Mouse (Mus musculus) lung, adult 2 months (tissue): ENCODE data around the gene Eif4b. TPM values are rescaled to one million over a fixed set of nuclear protein-coding genes. Genes with fewer than 3 reads are reported as not detected.
"Not testable (repeated sequence)": the region's sequence is repeated elsewhere in the genome, so short reads cannot be mapped to it uniquely, and the experiment has no call there.

Experiments
- DNase-seq: peaks from one replicate; pipeline ENCODE4 v3.0.0; 2022
- H3K4me1 ChIP-seq: fragments of 200-500 bp; 2 replicates; pipeline ENCODE4 v1.6.1; 2011; ENCODE audit warnings: low read length; ENCODE audit not compliant: control insufficient read depth, insufficient read depth
- H3K4me3 ChIP-seq: fragments of 200-500 bp; replicated peaks from 2 replicates; pipeline ENCODE3; 2011; ENCODE audit warnings: low read depth, mild to moderate bottlenecking, control low read depth, low read length; ENCODE audit errors: extremely low read depth
- CTCF ChIP-seq: fragments of 200-500 bp; IDR thresholded peaks from 2 replicates; pipeline ENCODE4 v1.5.1; 2011; ENCODE audit warnings: mild to moderate bottlenecking, low read length, control low read depth; ENCODE audit not compliant: insufficient read depth
- POLR2A ChIP-seq: fragments of 200-500 bp; IDR thresholded peaks from 2 replicates; pipeline ENCODE4 v1.6.1; 2011; ENCODE audit warnings: low read depth, mild to moderate bottlenecking, control low read depth, low read length, borderline replicate concordance; ENCODE audit errors: extremely low read depth
- WGBS: fragments of 180-500 bp; shearing (Covaris S2); methylation state at CpG from one replicate; pipeline ENCODE4 v1.1.7; 2018; 5-methylcytosine and 5-hydroxymethylcytosine counted together
- polyA plus RNA-seq: library from polyadenylated mRNA; depleted of rRNA; stranded (reverse); fragments of >200 nt; gene quantifications from 2 replicates; pipeline ENCODE4 v1.2.3, GENCODE M21; 2012

Eif4b gene
- polyA plus RNA-seq, 1 experiment: 87.1 TPM

- TF ChIP-seq CTCF: no peak
- TF ChIP-seq POLR2A: no peak
- under 1% methylated on average over 57 of the region's 57 CpGs for WGBS
- peaks cover 9% of the 10 kb centered on the region for H3K4me1 ChIP-seq
- peak overlapping the region; percentile 99 for H3K4me3 ChIP-seq
- DNase-seq: peak; percentile 55
These were observed 628 bp downstream of the Eif4b start for GRCm38 (mm10) chr15:102074070-102074731.

DNA sequence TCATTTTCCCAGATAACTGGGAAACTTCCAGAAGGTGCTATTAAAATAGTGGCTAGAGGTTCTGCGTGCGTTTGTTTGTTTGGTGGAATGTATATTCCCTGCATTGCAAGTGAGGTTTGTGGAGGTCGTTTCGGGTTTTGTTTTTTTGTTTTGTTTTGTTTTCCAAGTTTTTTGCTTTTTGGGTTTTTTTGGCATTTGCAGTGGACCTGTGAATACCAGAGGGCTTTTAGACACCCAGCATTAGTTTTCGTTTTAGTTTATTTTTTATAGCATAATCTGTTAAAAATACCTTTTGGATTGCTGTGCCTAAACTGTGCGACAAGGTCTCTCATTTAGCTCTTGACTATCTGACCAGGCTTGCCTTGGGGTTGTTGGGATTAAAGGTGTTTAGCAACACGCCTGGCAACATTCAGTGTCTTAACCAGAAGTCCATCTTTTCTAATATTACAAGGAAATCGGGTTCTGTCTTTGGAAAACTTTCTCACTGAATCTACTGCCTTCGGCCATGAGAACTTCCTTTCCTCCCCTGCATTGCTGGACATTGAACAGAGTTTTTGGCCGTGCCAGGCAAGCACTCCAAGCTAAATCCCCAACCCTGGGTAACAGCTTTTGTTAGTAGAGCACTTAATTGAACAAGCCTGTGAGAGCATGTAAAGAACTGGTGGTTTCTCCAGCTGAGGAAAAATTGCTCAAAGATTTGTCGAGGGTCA is 1.5 kb downstream of the Eif4b start:
- H3K4me3 ChIP-seq: no peak overlapping the region

GRCm38 (mm10) chr15:102077111-102077677 is 3.6 kb downstream of the Eif4b start:
- DNase-seq: no peak
- no peak for TF ChIP-seq CTCF
- TF ChIP-seq POLR2A: no peak
- Histone ChIP-seq H3K4me1 (peaks cover 9% of the 10 kb centered on the region), H3K4me3 (no peak overlapping the region)
- 62% methylated on average over 2 of the region's 2 CpGs for WGBS

More for the DNA sequence above, 1.5 kb downstream of the Eif4b start:
- TF ChIP-seq POLR2A (no peak), CTCF (no peak)
- peaks cover 9% of the 10 kb centered on the region for H3K4me1 ChIP-seq
- DNase-seq: no peak
- WGBS: 8% methylated on average over 11 of the region's 11 CpGs

DNA sequence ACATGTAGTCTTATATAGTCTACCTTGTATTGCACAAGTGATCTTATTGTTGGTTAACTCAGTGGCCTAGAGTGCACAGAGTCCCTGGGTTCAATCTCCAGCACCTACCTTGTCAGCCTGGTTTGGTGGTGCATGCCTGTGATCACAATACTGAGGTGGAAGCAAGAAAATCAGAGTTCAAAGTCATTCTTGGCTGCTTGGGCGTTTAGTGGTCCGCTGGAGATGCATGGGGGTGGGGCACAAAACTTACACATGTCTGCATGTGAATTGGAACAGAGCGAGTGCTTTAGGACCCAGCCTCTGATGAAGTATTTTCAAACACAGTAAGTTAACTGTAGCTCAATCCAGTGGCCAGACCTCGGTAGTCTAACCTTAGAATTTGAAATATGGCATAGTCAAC is 5.6 kb downstream of the Eif4b start:
- Histone ChIP-seq H3K4me1 (peaks cover 9% of the 10 kb centered on the region), H3K4me3 (no peak overlapping the region)
- 72% methylated on average over 4 of the region's 4 CpGs for WGBS
- TF ChIP-seq POLR2A (no peak), CTCF (no peak)
- no peak for DNase-seq

DNA sequence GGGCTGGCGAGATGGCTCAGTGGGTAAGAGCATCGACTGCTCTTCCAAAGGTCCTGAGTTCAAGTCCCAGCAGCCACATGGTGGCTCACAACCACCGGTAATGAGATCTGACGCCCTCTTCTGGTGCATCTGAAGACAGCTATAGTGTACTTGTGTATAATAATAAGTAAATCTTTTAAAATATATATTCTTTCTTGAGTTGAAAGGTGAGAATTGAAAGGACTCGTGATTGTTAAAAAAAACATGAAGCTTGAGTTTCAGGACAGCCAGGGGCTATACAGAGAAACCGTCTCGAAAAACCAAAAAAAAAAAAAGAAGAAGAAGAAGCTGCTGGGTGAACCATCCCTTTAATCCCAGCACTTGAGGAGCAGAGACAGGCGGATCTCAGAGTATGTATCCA is 6.4 kb downstream of the Eif4b start:
- not testable (repeated sequence) for DNase-seq, H3K4me1 ChIP-seq, H3K4me3 ChIP-seq
- WGBS: 73% methylated on average over 8 of the region's 8 CpGs

DNA sequence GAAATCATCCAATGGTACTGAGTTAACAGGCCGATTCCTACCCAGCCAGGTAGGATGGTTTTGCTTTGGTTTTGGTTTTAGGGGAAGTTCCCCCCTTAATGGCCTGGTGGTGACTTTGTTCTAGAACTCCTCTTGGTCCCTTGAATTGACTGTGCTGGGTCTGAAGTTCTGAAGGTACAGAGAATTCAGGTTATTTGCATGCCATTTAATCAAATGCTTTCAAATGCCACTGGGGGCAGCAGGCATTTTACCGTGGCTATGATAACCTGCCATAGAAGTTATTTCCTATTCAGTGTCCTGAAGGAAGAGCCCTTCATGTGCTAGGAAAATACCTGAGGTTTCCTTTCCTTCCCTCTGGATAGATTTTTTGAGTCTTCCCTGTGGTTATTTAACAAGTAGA is 6.9 kb downstream of the Eif4b start:
- no peak for DNase-seq
- no peaks in the 10 kb centered on the region; the same call in 1 of the 2 replicates for H3K4me1 ChIP-seq
- WGBS: 49% methylated on average over 2 of the region's 2 CpGs
- TF ChIP-seq CTCF (no peak), POLR2A (no peak)
- H3K4me3 ChIP-seq: no peak overlapping the region

- no peak overlapping the region for H3K4me3 ChIP-seq
- no peaks in the 10 kb centered on the region for H3K4me1 ChIP-seq
- WGBS: 84% methylated on average over 4 of the region's 4 CpGs
- no peak for DNase-seq
- TF ChIP-seq POLR2A (no peak), CTCF (no peak)
These were observed 8.6 kb downstream of the Eif4b start for GRCm38 (mm10) chr15:102082148-102082547.

GRCm38 (mm10) chr15:102083028-102083427 is 9.5 kb downstream of the Eif4b start:
- TF ChIP-seq CTCF: no peak
- no peak for TF ChIP-seq POLR2A
- DNase-seq: no peak
- no peak overlapping the region for H3K4me3 ChIP-seq
- WGBS: 66% methylated on average over 4 of the region's 4 CpGs
- no peaks in the 10 kb centered on the region for H3K4me1 ChIP-seq

DNA sequence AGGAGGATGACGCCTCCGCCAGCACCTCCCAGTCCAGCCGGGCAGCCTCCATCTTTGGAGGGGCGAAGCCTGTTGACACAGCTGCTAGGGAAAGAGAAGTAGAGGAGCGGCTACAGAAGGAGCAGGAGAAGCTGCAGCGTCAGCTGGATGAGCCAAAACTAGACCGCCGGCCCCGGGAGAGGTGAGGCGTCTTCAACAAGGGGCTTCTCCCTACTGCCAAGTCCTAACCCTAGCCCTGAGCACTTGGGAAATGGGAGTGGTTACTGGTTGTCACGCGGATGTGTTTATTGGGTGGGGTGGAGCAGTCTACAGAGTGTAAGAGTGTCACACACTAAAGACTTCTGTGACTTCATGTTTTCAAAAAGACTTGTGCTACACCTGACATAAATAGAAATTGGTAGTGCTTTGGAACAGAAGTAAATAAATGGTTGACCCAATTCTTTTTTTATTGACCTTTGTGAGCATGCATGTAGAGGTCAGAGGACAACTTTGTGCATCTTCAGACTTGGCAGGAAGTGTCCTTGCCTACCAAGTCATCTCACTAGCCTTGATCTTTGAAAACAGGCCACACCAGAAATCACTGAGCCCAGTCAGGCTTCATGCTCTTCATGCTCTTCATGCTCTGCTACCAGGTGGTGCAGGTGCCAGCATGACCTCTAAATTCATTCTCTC is 16.5 kb downstream of the Eif4b start:
- TF ChIP-seq POLR2A (no peak), CTCF (no peak)
- no peaks in the 10 kb centered on the region for H3K4me1 ChIP-seq
- H3K4me3 ChIP-seq: no peak overlapping the region
- DNase-seq: no peak
- WGBS: 73% methylated on average over 12 of the region's 12 CpGs
